15 mouse cellular contexts compared by ENCODE assay signal in the genomic region with DNA sequence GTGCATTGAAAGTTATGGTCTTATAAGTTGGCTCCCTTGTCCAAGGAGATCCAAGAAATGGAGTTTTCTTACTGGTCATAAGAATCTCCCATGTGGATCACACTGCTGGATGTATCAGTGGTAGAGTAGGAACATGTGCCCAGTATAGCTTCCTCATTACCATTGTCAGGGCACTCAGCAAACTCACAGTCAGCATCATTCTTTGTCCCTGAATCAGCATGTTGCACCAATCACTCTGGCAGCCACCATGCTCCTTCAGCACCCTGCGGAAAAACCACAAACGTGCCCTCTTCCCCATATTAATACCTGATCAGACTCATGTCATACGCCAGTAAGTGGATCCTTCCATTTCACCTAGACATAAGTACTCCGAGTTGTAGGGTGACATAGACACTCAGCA.
"Had no signal": no experiment of that assay in that cellular context is flagged by ENCODE, and none has a peak within 500 bp of the region (broad histone marks: within the 10 kb centered on the region; RNA-seq: fewer than 3 reads in every experiment).

No protein-coding gene starts in this region.

- DNase-seq: gastrocnemius, postnatal 14 days; gastrocnemius, postnatal 36 days; heart, adult 2 months; heart, postnatal 4 days; kidney, adult 18-20 months; kidney, adult 8-10 months; kidney, postnatal 10 days; kidney, postnatal 25 days; kidney, postnatal 4 days; liver; liver, embryonic 13.5 days had no signal

- ATAC-seq: hindbrain, embryonic 16.5 days; inflammation-experienced regulatory T-cells, adult 6 months; intestine, embryonic 15.5 days; intestine, postnatal 0 days had no signal
